Mouse (Mus musculus) induced T-regulatory cell, adult 2 months (primary cell): Measurements from ENCODE around the gene Slc5a5.

ENCODE experiments used
- DNase-seq: peaks from one replicate; pipeline ENCODE4 v3.0.0-alpha.2; 2012; ENCODE audit warnings: low read depth

Gene Slc5a5

DNA sequence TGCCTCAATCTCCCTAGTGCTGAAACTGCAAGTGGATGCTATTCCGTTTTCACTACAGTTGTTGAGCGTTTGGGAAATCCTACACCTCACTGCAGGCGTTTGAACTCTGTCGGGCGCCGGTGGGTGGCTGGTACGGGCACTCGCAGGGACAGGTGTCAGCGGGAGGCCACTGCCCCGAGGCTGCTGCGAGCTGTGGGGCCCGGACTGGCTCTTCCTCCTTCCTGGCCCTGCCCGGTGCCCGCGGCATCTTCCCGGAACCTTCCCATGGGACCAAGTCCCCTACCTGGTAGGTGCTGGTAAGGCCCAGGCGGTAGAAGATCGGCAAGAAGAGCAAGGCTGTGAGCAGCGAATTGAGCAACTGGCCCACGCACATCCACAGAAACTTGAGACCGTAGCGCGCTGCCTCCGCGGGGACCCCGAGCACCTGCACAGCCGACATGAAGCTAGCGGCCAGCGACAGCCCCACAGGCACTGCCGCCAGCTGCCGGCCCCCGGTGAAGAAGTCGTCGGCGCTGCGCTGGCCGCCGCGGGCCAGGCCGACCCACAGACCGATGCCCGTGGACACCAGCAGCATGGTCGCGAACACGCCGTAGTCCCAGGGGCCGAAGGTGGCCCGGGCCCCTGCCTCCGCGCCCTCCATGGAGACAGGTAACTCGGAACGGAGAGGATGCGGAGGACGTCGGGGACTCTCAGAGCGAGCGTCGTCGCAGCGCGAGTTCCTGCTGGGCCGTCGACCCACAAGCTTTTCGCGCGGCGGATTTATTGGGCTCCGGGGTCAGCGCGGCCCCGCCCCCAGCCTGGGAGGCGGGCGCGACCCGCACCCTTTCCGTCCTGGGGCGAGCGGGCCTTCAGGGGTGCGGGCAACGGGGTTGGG, at the start of gene Slc5a5:
Slc5a5 (minus strand) TSS at position 736 of the 874 bp plus-strand sequence.
- DNase-seq: peak; percentile 52

DNA sequence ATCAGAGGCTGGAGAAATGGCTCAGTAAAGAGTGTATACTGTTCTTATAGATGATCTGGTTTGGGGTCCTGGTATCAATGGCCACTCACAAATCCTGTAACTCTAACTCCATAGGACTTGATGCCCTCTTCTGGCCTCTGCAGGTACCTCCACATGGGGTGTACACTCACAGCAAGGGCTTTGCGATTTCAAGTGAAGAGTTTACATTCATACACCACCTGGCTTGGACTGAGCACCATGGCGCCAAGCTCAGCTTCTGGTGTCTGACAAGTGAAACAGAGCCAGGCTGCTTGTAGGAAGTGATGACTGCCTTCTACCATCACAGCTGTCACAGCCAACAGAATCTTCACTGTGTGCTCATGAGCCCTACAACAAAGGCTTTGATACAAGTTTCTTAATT, 48.9 kb upstream of the Slc5a5 start:
- no peak for DNase-seq

DNA sequence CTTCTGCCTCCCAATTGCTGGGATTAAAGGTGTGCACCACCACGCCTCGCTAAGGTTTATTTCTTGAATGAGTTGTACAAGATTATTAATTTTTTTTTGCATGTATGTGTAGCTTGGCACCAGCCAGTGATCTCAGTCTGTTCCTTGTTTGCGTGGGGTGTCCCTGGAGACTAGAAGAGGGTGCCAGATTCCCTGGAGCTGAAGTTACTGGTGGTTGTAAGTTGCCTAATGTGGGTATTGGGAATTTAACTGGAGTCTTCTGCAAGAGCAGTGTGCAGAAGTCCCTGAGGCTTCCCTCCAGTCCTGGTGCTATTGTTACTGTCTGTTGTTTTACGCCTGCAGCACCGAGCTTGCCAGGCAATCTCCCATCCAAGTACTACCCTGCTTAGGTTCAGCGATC, 44.6 kb upstream of the Slc5a5 start:
- no peak for DNase-seq

DNA sequence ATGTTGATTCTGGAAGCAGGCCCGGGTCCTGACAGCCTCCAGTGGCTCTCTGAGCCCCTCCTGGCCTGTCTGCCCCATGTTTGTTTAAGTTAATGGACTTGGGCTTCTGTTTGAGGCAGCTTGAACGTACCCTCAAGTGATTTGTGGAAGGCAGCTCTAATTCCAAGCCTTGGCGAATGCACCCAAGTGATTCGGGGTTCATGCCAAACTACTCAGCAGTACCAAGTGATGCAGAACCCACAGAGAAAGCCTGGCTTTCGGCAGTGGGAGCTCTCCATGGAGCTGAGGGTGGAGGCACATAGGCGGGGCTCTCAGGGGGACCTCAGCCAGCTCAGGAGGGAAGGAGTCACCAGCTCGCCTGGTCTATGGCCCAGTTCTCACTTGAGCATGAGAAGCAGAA, 42.2 kb upstream of the Slc5a5 start:
- no peak for DNase-seq

DNA sequence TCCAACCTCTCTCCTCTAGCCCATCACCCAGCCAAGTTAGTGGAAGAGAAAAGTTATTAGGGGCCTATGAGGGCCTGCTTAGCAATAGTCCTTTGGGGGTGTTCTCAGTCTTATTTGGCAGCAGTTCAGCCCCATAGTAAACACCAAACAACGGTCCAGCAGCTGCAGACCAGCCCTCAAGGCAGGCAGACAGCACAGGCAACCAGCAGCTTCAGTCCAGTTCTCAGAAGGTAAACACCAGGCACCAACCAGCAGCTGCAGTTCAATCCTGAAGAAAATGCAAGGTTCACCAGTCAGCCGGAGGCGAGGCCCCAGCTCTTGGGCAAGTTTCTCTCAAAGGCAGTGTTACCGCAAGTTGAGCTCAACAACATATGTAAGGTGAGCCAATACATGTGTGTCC, 40.5 kb upstream of the Slc5a5 start:
- DNase-seq: no peak

DNA sequence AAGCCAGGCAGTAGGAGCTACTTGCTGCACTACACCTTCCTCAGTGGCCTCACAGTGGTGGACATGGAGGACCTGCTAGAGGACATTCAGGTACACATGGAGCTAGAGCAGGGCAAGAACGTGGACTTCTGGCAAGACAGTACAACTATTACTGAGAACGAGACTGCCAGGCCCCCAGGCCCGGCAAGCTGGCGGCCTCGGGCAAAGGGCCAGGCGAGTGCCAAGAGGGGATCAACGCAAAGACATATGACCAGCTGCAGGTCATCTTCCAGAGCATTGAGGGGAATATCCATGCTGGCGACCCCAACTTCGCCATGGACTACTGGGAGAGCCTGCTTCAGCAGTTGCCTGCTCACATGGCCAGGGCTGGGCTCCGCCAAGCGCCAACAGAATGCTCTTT, 39.2 kb upstream of the Slc5a5 start:
- DNase-seq: no peak

DNA sequence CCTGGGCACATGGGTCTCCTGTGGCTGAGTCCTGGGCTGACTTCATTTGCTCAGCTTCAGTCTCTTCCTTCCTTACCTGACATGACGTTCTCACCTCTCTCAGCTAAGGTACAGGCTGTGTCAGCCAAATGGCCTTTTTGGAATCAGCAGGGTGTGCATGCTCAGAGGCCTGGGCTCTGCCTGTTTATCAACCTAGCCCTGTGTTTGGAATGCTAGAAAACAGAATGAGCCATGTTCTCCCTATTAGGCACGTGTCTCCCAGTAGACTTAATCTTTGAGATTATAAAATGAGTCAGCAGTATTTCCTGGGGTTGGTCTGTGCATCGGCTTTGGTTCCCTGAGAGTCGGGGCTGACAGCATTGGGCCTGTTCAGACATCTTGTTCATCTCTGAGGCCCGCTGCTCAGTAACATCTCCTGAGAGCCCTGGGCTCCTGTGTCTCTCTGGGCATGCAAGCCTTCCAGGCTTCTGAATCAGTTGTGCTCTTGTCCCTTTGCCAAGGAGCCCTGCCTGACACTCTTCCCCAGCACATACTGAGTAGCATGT, 36.3 kb upstream of the Slc5a5 start:
- no peak for DNase-seq

DNA sequence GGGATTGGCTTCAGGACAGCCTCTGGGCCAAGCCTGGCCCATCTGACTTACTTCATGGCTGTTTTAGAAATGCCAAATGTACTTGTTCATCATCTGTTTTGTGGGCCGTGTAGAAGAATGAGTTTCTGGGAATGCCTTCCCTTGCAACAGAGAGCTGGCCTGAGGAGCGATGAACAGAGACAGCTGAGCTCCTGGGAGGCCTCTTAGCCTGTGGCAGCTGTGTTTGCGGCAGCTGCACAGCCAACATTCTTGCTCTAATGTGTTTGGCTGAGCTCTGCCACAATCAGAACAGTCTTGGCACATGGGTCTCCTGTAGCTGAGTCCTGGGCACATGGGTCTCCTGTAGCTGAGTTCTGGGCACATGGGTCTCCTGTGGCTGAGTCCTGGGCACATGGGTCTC, 35.5 kb upstream of the Slc5a5 start:
- no peak for DNase-seq

DNA sequence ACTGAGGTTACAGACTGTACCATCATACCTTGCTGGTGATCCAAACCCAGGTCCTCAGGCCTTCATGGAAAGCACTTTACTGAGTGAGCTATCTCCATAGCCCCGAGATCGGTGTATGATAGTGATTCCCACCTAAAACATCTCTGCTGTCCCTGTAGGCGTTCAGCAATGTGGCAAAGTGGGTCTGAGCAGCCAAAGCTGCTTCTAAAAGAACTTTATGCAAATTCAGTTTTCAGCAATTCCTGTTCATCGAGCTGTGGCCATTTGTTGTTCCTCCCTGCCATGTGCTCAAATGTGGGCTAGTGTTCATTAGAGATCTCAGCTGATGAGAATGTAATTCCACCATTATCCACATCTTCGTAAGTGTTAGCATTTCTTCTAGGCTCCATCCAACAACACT, 33.8 kb upstream of the Slc5a5 start:
- no peak for DNase-seq

DNA sequence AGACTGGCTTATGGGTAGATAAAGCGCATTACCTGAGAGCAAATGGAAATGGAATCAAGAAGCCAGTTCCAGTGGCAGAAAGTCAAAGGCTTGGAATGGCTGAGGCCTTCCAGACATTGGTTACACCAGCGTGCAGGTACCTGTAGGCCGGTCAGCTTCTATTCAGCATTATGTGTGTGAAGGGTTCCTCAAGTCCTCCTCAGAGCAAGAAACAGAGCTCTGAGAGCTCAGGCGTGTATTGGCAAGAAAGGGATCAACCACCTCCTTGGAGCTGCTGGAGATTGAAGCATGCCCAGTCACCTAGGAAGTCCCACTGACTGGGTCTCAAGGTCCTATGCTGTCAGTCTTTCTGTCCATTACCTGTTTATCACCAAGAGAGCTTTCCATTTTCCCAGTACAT, 33.2 kb upstream of the Slc5a5 start:
- no peak for DNase-seq

DNA sequence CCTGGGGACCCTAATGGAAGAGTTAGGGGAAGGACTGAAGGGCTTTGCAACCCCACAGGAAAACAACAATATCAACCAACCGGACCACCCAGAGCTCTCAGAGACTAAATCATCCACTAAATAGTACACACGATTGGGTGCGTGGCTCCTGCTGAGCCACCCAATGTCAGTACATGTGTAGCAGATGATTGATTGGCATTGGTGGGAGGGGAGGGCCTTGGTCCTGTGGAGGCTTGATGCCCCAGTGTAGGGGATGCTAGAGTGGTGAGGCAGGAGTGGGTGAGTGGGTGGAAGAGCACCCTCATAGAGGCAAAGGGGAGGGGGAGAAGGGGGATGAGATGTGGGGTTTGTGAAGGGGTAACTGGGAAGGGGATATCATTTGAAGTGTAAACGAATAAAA, 31.6 kb upstream of the Slc5a5 start:
- DNase-seq: no peak

DNA sequence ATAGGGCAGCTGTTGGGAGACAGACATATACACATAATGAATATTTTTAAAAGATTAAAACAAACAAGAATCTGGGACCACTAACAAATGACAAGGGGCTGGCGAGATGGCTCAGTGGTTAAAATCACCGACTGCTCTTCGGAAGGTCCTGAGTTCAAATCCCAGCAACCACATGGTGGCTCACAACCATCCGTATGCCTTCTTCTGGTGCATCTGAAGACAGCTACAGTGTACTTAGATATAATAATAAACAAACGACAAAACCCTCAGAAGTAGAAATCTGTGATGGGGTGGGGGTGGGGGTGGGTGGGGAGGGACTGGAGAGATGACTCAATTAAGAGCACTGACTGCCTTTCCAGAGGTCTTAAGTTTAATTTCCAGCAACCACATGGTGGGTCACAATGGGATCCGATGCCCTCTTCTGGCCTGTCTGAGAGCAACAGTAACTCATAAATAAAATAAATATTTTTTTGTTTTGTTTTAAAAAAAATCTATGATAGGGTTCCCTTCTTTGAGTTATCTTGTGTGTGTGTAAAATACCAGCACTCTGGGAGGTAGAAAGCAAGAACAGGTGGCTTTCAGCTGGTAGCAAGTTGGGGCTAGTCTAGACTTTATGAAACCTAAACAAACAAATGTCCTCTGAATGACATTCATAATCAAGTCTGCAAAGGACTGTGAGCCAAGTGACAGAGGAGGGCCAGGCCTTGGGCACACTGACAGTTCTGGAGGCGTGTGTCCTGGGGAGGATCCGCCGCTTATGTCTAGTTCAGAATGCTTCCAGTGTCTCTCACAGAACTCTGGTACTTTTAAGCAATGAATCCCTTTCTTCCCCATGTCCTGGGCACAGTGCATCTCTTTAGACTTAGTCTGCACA, 27.7 kb upstream of the Slc5a5 start:
- DNase-seq: no peak

DNA sequence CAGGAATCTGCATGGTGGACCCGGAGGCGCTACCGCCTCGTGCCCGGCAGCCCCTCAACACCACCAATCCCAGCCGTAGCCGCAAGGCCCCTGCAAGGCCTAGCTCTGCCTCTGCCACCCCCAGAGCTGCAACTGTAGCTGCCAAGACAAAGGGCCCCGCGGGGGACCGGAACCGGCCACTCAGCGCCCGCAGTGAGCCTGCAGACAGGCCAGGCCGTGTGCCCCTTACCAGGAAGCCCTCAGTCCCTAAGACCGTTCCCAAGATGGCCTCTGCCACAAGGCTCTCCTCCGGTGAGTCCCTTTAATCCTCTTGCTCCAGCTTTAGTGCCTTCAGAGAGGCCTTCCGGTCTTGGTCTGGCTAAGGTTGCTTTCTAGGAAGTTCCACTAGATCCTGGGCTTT, 22.1 kb upstream of the Slc5a5 start:
- no peak for DNase-seq

DNA sequence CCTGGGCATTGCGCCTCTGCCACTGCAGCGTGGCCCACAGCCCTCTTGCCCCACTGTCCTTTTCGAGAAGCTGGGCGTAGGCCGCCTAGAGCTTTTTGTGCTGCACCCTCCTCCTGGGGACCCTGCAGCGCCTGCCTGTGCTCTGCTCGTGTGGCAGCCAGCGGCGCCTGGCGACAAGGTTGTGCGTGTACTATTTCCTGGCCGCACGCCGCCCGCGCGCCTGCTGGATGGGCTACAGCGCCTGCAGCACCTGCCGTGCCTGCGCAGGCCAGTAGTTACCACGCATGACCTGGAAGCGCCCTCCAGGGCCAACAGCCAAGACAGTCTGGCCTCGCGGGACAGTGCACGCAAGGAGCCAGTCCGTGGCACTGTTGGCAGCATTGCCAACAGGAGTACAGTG, 21.0 kb upstream of the Slc5a5 start:
- no peak for DNase-seq

DNA sequence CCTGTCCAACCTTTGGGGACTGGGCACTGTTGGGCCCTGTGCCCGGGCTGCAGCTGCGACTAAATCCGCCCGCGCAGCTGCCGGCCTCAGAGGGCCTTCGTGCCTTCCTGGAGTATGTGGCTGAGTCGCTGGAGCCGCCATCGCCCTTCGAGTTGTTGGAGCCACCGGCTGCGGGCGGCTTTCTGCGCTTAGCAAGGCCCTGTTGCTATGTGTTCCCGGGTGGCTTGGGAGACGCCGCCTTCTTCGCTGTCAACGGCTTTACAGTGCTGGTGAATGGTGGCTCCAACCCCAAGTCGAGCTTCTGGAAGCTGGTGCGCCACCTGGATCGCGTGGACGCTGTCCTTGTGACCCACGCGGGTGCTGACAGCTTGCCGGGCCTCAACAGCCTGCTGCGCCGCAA, 20.4 kb upstream of the Slc5a5 start:
- DNase-seq: no peak

DNA sequence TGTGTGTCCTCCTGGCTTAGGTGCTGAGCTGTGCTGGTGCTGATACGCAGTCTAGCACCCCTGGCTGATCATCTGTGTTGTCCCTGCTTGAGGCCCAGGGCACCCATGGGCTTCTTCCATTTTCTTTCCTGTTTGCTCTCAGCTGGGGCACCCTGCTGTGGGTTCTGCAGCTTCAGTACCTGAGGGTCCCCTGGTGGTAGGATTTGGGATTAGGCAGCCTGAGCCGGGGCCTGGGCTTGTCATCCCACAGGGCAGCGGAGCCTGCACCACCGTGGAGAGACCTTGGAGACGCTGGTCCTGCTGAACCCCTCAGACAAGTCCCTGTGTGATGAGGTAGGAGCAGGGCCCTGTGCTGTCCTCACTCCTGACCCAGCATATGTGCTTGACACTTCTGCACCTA, 19.0 kb upstream of the Slc5a5 start:
- DNase-seq: peak; percentile 18

DNA sequence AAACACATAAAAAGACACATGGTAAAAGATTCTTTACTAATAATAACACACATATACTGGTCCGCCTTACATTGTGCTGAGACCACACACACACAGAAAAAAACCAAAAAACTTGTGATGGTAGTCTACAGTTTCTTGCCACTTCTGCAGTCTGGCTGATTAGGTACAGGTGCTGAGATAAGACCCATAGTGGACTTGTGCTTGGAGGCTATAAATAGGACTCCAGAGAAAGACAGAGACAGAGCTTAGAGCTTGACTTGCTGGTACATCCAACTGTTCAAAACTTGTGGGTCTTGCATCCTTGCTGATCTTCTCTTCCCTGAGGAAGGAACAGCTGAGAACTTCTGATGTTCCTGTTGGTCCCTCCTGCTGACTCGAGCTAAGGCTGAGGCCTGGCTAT, 15.0 kb upstream of the Slc5a5 start:
- DNase-seq: peak; percentile 16

DNA sequence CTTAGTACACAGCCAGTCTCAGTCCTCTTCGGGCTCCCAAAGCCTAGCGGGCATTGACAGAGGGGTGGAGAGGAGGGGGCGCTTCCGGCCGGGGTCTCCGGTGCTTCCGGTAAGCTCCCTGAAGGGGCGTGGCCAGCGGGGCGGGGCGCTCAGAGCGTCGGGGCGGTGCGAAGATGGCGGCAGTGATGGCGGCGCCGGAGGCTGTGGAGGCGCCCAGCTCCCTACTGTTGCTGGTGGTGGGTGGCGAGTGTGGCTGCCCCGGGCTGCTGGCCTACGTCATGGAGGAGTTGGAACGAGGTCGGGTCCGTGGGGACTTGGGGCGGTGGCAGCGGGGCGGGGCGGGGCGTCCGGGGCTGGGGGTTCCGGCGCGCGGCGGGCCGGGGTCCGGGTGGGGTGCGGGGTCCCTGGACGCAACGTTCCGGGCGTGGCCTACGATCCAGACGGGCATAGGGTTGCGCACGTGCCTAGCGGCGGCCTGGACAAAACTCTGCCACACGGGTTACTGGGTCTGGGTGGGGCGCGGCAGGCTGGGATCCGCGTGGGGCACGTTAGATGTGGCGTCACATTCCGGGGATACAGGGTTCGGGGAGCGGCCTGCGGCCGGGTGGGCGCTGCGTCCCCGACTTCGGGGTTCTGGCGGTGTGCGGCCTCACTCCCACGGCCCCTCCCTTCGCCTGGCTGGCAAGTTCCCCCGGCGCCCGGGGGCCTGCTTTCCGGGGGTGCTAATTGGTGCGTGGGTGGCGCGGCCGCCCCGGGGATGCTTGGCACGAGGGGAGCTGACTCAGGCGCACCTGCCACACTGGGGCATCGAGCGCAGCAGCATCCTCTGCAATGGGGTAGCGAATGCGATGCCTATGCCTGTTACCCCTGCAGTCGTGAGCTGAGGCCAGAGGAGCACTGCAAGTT, 13.5 kb upstream of the Slc5a5 start, which contains the start of gene Map1s:
Map1s (plus strand) TSS at position 102 of the 906 bp plus-strand sequence.
- peak; percentile 91 for DNase-seq

DNA sequence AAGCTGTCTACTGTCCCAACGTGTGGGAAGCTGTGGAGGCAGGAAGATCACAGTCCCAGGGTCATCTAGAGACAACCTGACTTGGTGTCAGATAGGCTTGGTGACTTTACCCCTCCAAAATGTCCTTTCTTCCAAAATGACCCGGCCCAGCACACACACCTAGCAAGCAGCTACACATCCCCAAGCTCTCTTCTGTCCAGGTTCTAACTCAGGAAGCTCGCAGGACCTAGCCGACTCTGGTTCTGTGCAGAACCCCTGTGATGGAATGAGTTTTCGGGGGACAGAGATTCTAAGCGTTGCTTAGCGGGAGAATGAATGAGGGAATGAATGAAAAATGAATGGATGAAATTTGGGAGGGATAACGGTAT, 12.9 kb upstream of the Slc5a5 start:
- DNase-seq: no peak

DNA sequence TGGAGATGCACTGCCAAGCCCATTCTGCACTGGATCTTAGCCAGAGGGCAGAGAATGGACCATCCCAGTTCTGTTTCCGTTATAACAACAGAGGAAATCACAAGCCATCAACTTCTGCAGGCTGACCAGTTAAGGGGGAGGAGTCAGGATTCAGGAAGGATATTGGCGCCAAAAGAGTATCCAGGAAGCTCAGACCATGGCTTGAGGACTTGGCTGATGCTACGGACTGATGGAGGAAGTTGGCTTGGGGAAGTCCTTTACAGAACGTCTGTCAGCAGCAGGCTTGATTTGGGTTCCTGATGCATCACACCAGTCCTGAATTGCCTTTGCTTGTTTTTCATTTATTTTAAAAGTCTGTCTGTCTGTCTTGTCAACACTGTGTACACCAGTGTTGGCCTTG, 12.0 kb upstream of the Slc5a5 start:
- peak; percentile 35 for DNase-seq

DNA sequence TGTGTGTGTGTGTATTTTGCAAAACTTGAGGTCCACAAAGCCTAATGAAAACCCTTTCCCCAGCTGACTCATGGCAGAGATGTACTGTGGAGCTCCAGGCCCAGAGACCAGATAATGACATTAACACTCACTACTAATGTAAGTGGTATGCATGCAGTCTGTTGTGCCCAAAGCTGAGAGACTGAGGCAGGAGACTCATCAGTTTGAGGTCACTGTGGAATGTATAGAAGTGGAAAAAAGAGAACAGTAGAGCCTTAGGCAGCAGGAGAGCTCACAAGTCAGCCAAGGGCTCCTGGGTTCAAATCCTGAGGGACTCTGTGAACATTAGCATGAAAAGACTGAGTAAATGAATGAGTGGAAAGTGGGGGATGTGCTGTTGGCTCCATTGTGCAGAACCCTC, 11.0 kb upstream of the Slc5a5 start:
- DNase-seq: no peak

DNA sequence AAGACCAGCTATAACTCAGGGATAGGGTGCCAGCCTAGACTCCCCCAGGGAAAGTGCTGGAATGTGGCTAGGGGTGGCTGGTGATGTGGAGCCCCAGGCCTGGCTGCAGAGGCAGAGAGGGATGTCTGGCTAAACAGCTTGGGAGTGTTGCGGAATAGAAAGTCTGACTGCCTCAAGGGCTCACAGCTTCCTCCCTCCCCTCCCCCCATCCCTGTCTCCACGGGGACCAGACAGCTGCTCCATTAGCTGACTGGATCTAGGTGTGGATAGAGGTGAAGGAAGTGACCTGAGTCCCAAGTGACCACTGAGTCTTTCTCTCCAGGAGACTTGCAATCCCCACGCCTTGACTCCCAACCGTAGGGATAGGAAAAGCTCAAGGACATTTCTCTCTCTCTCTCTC, 10.6 kb upstream of the Slc5a5 start:
- no peak for DNase-seq
